Comparison of ENCODE assay signal across 26 mouse cellular contexts in the genomic region with DNA sequence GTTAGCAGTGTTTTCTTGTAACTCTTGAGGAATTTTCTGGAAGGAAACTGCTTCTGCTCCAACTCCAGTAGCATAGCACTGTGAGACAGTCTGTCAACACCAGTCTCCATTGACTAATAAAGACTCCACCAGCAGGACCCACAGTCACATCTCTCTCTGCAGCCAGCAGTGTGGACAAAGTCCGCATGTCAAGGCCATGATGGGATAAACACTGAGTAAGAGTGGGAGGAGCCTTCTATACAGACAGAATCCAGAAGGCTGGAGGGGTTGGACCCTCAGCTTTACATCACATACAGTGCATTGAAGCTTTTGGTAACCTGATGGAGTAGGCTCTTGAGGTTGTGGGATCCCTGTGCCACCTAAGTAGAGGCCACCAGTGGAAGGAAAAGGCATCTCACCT. TPM values are rescaled to one million over a fixed set of nuclear protein-coding genes. Genes with fewer than 3 reads are reported as not detected.
DNase-seq lines count a peak whose midpoint lies in the region; ATAC-seq and TF ChIP-seq lines count a peak whose summit lies in the region.
"Had no signal": no experiment of that assay in that cellular context is flagged by ENCODE, and none has a peak within 500 bp of the region (broad histone marks: within the 10 kb centered on the region; RNA-seq: fewer than 3 reads in every experiment).

No protein-coding gene starts in this region.

- H3K9me3 ChIP-seq in liver, embryonic 12.5 days (replicated peaks) = no peaks in the 10 kb centered on the region
- H3K9me3 ChIP-seq in liver, embryonic 16.5 days (replicated peaks; ENCODE audit: control insufficient read depth, low read length) = no peaks in the 10 kb centered on the region
- H3K9me3 ChIP-seq in stomach, postnatal 0 days (ENCODE audit: control insufficient read depth, low read length) = no peaks in the 10 kb centered on the region
- H3K9me3 ChIP-seq: embryonic facial prominence, embryonic 10.5 days; forebrain, embryonic 13.5 days; heart, embryonic 10.5 days; hindbrain, embryonic 13.5 days had no signal

- no peak for TF ChIP-seq CTCF in stomach, postnatal 0 days (IDR thresholded peaks at IDR 0.05; ENCODE audit: low read depth)

- H3K27me3 ChIP-seq in liver, embryonic 12.5 days (replicated peaks) = no peaks in the 10 kb centered on the region
- no peaks in the 10 kb centered on the region for H3K27me3 ChIP-seq in liver, embryonic 16.5 days (ENCODE audit: control insufficient read depth, insufficient read depth, low read depth, low read length)
- H3K27me3 ChIP-seq in stomach, postnatal 0 days (ENCODE audit: control insufficient read depth, insufficient read depth, low read length) = no peaks in the 10 kb centered on the region
- H3K27me3 ChIP-seq: forebrain, embryonic 13.5 days; hindbrain, embryonic 13.5 days had no signal

- H3K27ac ChIP-seq in liver, embryonic 12.5 days = no peak overlapping the region
- no peak overlapping the region for H3K27ac ChIP-seq in liver, embryonic 16.5 days (ENCODE audit: low read length)
- no peak overlapping the region for H3K27ac ChIP-seq in stomach, postnatal 0 days (replicated peaks)
- H3K27ac ChIP-seq: embryonic facial prominence, embryonic 10.5 days; forebrain, embryonic 13.5 days; heart, embryonic 10.5 days; hindbrain, embryonic 13.5 days had no signal

- no peaks in the 10 kb centered on the region for H3K36me3 ChIP-seq in liver, embryonic 12.5 days
- no peaks in the 10 kb centered on the region for H3K36me3 ChIP-seq in liver, embryonic 16.5 days (ENCODE audit: control insufficient read depth, insufficient read depth)
- no peaks in the 10 kb centered on the region for H3K36me3 ChIP-seq in stomach, postnatal 0 days (ENCODE audit: control insufficient read depth, insufficient read depth, low read length)
- H3K36me3 ChIP-seq: embryonic facial prominence, embryonic 10.5 days; heart, embryonic 10.5 days; hindbrain, embryonic 13.5 days had no signal

- 36% methylated on average over 1 of the region's 1 CpGs for WGBS in liver, embryonic 12.5 days (ENCODE audit: insufficient replicate concordance)
- WGBS in liver, embryonic 16.5 days (ENCODE audit: insufficient replicate concordance) = 52% methylated on average over 1 of the region's 1 CpGs
- WGBS in stomach, postnatal 0 days = 16% methylated on average over 1 of the region's 1 CpGs

- TF ChIP-seq EP300 in stomach, postnatal 0 days (optimal IDR thresholded peaks at IDR 0.05) = no peak

- ATAC-seq in liver, embryonic 12.5 days = peak; percentile 68
- ATAC-seq in liver, embryonic 16.5 days (ENCODE audit: low read depth) = peak; percentile 79
- ATAC-seq in stomach, postnatal 0 days (ENCODE audit: low FRiP score, low TSS enrichment) = no peak
- ATAC-seq: activated CD4-positive, CD25-positive, alpha-beta regulatory T cell, adult 4 months; forebrain, embryonic 13.5 days; forebrain, postnatal 0 days; Patski had no signal

- no peak overlapping the region for H3K9ac ChIP-seq in liver, embryonic 12.5 days
- H3K9ac ChIP-seq in liver, embryonic 16.5 days (ENCODE audit: low read depth, low read length) = no peak overlapping the region
- no peak overlapping the region for H3K9ac ChIP-seq in stomach, postnatal 0 days (ENCODE audit: low read length)
- H3K9ac ChIP-seq: forebrain, embryonic 13.5 days; forebrain, postnatal 0 days; hindbrain, embryonic 13.5 days had no signal

- no peak overlapping the region for H3K4me3 ChIP-seq in liver, embryonic 12.5 days
- no peak overlapping the region for H3K4me3 ChIP-seq in liver, embryonic 16.5 days (ENCODE audit: low read depth, low read length)
- no peak overlapping the region for H3K4me3 ChIP-seq in stomach, postnatal 0 days (ENCODE audit: low read depth, low read length)
- H3K4me3 ChIP-seq: embryonic facial prominence, embryonic 10.5 days; forebrain, embryonic 13.5 days; heart, embryonic 10.5 days; hindbrain, embryonic 13.5 days had no signal

- H3K4me2 ChIP-seq in liver, embryonic 12.5 days = no peak overlapping the region
- H3K4me2 ChIP-seq in liver, embryonic 16.5 days (ENCODE audit: low read depth, low read length) = no peak overlapping the region
- no peak overlapping the region for H3K4me2 ChIP-seq in stomach, postnatal 0 days (replicated peaks; ENCODE audit: low read depth)
- H3K4me2 ChIP-seq: forebrain, embryonic 13.5 days; hindbrain, embryonic 13.5 days had no signal

- DNase-seq in NIH3T3 (ENCODE audit: low read depth) = peak; percentile 40
- peak; percentile 16 for DNase-seq in stomach, postnatal 0 days (ENCODE audit: low spot score)
- no peak for DNase-seq in left cerebral cortex, postnatal 36 days (ENCODE audit: low spot score in 2 of 2)
- DNase-seq in adrenal gland, postnatal 10 days = no peak
- DNase-seq in gastrocnemius, adult 18-20 months (ENCODE audit: low spot score) = no peak
- DNase-seq: adrenal gland, postnatal 25 days; cerebellum, adult 18-20 months; cerebellum, adult 9-11 months; cerebellum, postnatal 36 days; forebrain, postnatal 0 days; gastrocnemius, postnatal 36 days; heart, adult 18-20 months; heart, postnatal 14 days had no signal

- intact Hi-C loops in left cerebral cortex, postnatal 36 days (cut with DNase I) = no loop called here

- no peaks in the 10 kb centered on the region for H3K4me1 ChIP-seq in liver, embryonic 12.5 days
- H3K4me1 ChIP-seq in liver, embryonic 16.5 days (ENCODE audit: control insufficient read depth, low read depth, low read length) = no peaks in the 10 kb centered on the region; the same call in 1 of the 2 replicates
- no peaks in the 10 kb centered on the region for H3K4me1 ChIP-seq in stomach, postnatal 0 days (replicated peaks; ENCODE audit: control insufficient read depth, insufficient read depth)
- H3K4me1 ChIP-seq: hindbrain, embryonic 13.5 days had no signal

RNA-seq across cellular contexts. Expression of a gene that starts 54.4 kb away (rescaled TPM):
- polyA plus RNA-seq in liver, embryonic 12.5 days (2016; fragmentation: Nextera tagmentation; extraction: Ambion mirVana) = not detected in 2 replicates
- polyA plus RNA-seq in liver, embryonic 16.5 days (2015; fragmentation: Nextera tagmentation; extraction: Ambion mirVana) = not detected in 2 replicates
- 0.12 TPM in 1 of 2 replicates, not detected in the other for polyA plus RNA-seq in stomach, postnatal 0 days (2015; fragmentation: Nextera tagmentation; extraction: Ambion mirVana)
- 10 to 100 TPM; 90.8 to 97.3 TPM for total RNA-seq in left cerebral cortex, postnatal 36 days (2021)
- under 1 TPM; 0.12 to 0.15 TPM for total RNA-seq in adrenal gland, postnatal 10 days (2021)
- total RNA-seq in gastrocnemius, adult 18-20 months (2021) = not detected
- total RNA-seq: adrenal gland, adult 18-20 months; adrenal gland, postnatal 25 days; gastrocnemius, adult 8-10 months; gastrocnemius, postnatal 36 days; heart, adult 18-20 months; heart, postnatal 14 days; hematopoietic stem cell, adult 5-6 weeks; MEL had no signal
- polyA plus RNA-seq: activated CD4-positive, CD25-positive, alpha-beta regulatory T cell, adult 4 months; C2C12; Patski had no signal

Comparison
In these comparisons a context has a peak if more than half of its experiments do, and no peak if none do; other contexts are left out.
1. DNase-seq: peak in NIH3T3 (single experiment) and stomach, postnatal 0 days (single experiment); none in left cerebral cortex, postnatal 36 days (0 of 2), adrenal gland, postnatal 10 days (single experiment) and gastrocnemius, adult 18-20 months (single experiment).
2. RNA of a gene that starts 54.4 kb away (total RNA-seq): 90.8 to 97.3 TPM in left cerebral cortex, postnatal 36 days; 0.12 to 0.15 TPM in adrenal gland, postnatal 10 days and not detected in gastrocnemius, adult 18-20 months; every median in the first group is over 10 times any median in the second.